Mouse (Mus musculus): Measurements from ENCODE around the gene Fgf18.

- no peak for TF ChIP-seq GATA1 (IDR thresholded peaks at IDR 0.05; ENCODE audit: low read length)
- TF ChIP-seq TAL1 (IDR thresholded peaks at IDR 0.05; ENCODE audit: low read length), result no peak
Measured at GRCm38 (mm10) chr11:33147171-33147571, at the start of gene Fgf18.
